In the genomic region with DNA sequence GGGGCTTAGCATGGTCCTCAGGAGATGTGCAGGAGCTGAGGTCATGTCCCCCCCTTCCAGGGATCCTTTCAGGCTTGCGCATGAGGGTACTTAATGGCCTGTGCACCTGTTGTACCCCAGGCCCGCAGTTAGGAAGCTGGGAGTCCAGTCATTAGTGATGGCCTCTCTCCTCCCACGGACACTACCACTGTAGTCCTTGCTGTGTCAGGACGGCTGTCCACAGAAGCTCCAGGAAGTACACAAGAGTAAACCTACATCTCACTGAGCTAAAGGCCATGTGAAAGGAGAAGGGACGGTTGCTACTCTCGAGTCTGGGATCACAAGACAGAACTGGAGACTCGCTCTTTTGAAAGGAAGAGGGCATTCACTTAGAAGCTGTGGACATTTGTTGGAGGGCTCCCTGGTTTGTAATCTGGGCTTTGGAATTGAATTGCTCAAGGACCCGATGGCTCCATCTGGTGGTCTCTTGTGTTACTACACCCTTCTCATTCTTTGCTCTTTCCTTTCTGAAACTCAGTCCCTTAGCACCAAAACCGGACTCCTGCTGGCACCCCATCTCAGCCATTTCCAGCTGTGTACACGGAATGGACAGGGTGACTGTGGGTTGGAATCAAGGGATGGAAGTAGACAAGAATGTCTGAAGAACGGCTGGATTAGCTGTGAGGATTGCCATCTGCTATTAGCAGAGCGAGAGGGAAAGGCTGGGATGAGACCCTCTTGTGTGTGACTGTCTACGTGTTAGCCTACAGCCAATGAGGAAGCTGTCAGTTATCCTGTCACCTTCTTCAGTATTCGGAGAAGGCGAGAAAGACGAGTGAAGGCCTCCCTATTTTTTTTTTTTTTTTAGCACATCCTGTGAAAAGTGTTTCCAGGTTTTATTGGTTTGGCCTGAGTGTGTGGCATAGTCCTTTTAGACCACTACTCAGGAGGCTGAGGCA, we compare ENCODE assay signal across 8 mouse cellular contexts. TPM values are rescaled to one million over a fixed set of nuclear protein-coding genes. Genes with fewer than 3 reads are reported as not detected.
DNase-seq lines count a peak whose midpoint lies in the region; ATAC-seq and TF ChIP-seq lines count a peak whose summit lies in the region.

No protein-coding gene starts in this region.

- H3K4me3 ChIP-seq in hindbrain, postnatal 0 days (ENCODE audit: low read length) = no peak overlapping the region

- H3K9me3 ChIP-seq in hindbrain, postnatal 0 days (ENCODE audit: low read length) = no peaks in the 10 kb centered on the region

- H3K36me3 ChIP-seq in hindbrain, postnatal 0 days (ENCODE audit: insufficient read depth, low read length) = no peaks in the 10 kb centered on the region

- ATAC-seq in hindbrain, postnatal 0 days = peak; percentile 53; the same call in 1 of the 2 replicates

- no peaks in the 10 kb centered on the region for H3K27me3 ChIP-seq in hindbrain, postnatal 0 days (ENCODE audit: insufficient read depth, low read length)

- no peak overlapping the region for H3K4me2 ChIP-seq in hindbrain, postnatal 0 days (ENCODE audit: low read depth, low read length)

- H3K27ac ChIP-seq in hindbrain, postnatal 0 days = no peak overlapping the region

- no peaks in the 10 kb centered on the region for H3K4me1 ChIP-seq in hindbrain, postnatal 0 days (ENCODE audit: insufficient read depth, low read length)

- DNase-seq in WW6 (ENCODE audit: low read depth, low spot score) = peak; percentile 52
- DNase-seq in cerebellum, postnatal 14 days = peak; percentile 84 to 88
- DNase-seq in gastrocnemius, adult 18-20 months (ENCODE audit: low spot score) = peak; percentile 80
- peak; percentile 85 for DNase-seq in hindbrain, postnatal 0 days (ENCODE audit: low spot score)
- DNase-seq in layer of hippocampus, postnatal 25 days (ENCODE audit: extremely low spot score in 1 of 2, low spot score in 1 of 2) = peak; percentile 64 to 89
- peak; percentile 73 for DNase-seq in lung, postnatal 25 days (ENCODE audit: low spot score)
- peak; percentile 54 for DNase-seq in right cerebral cortex, postnatal 25 days
- no peak for DNase-seq in c-Kit-positive CD71-positive TER-119-positive erythroid progenitor cells, embryonic 14.5 days (ENCODE audit: low spot score)

- 45% methylated on average over 16 of the region's 16 CpGs for WGBS in hindbrain, postnatal 0 days

- TF ChIP-seq CTCF in hindbrain, postnatal 0 days (IDR thresholded peaks at IDR 0.05; ENCODE audit: low read depth) = peak; percentile 89

- H3K9ac ChIP-seq in hindbrain, postnatal 0 days (replicated peaks; ENCODE audit: low read length) = no peak overlapping the region

RNA-seq across cellular contexts. Expression of gene Erp27, which starts 1.4 kb away (rescaled TPM):
- not detected for total RNA-seq in gastrocnemius, adult 18-20 months (2021)
- not detected in 2 replicates for total RNA-seq in hindbrain, postnatal 0 days (2014; rRNA removed)
- not detected in 2 replicates for polyA plus RNA-seq in hindbrain, postnatal 0 days (2015; fragmentation: Nextera tagmentation; extraction: Ambion mirVana)
- total RNA-seq in layer of hippocampus, postnatal 25 days (2021) = under 1 TPM; 0.52 to 0.85 TPM

RNA-seq across cellular contexts. Expression of gene Pde6h, which starts 3.0 kb away (rescaled TPM):
- total RNA-seq in gastrocnemius, adult 18-20 months (2021) = not detected
- total RNA-seq in hindbrain, postnatal 0 days (2014; rRNA removed) = not detected in 2 replicates
- 0.76 and 1.3 TPM in 2 replicates for polyA plus RNA-seq in hindbrain, postnatal 0 days (2015; fragmentation: Nextera tagmentation; extraction: Ambion mirVana)
- total RNA-seq in layer of hippocampus, postnatal 25 days (2021) = 1 to 10 TPM; 1.2 TPM

RNA-seq across cellular contexts. Expression of gene Arhgdib, which starts 21.1 kb away (rescaled TPM):
- total RNA-seq in gastrocnemius, adult 18-20 months (2021) = 10 to 100 TPM in 1 of 2 experiments, 1 to 10 TPM in 1; 5.8 to 10.9 TPM
- 7.2 and 12.8 TPM in 2 replicates for total RNA-seq in hindbrain, postnatal 0 days (2014; rRNA removed)
- polyA plus RNA-seq in hindbrain, postnatal 0 days (2015; fragmentation: Nextera tagmentation; extraction: Ambion mirVana) = 17.3 and 18.8 TPM in 2 replicates
- total RNA-seq in layer of hippocampus, postnatal 25 days (2021) = 10 to 100 TPM in 1 of 2 experiments, 1 to 10 TPM in 1; 8.8 to 11.3 TPM

RNA-seq across cellular contexts. Expression of gene Mgp, which starts 45.0 kb away (rescaled TPM):
- 10 to 100 TPM; 51.3 to 68.0 TPM for total RNA-seq in gastrocnemius, adult 18-20 months (2021)
- total RNA-seq in hindbrain, postnatal 0 days (2014; rRNA removed) = 23.6 and 34.6 TPM in 2 replicates
- 74.4 and 81.8 TPM in 2 replicates for polyA plus RNA-seq in hindbrain, postnatal 0 days (2015; fragmentation: Nextera tagmentation; extraction: Ambion mirVana)
- 10 to 100 TPM; 18.6 to 25.4 TPM for total RNA-seq in layer of hippocampus, postnatal 25 days (2021)
